Mouse (Mus musculus): ENCODE measurements around the gene Stk11. TPM values are rescaled to one million over a fixed set of nuclear protein-coding genes. Genes with fewer than 3 reads are reported as not detected.

Stk11 gene
- polyA plus RNA-seq, 1 experiment: 124 TPM

DNA sequence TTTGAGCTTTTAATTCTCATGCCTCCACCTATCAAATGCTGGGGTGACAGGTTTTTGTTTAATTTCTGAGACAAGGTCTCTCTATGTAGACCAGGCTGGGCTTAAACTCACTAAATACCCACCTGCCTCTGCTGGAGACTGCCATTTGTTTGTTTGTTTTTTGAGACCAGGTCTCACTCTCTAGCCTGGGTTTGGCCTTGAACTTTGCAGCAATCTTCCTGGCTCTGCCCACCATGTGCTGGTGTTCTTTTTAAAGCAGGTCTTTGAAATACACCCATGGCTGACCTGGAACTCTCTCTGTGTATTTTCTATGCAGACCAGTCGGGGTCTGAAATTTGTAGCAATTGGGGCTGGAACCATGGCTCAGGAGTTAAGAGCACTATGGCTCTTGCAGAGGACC, 20.0 kb downstream of the Stk11 start:
- Histone ChIP-seq H3K27me3 (ENCODE audit: control insufficient read depth, insufficient read depth, low read length) (peaks cover 15% of the 10 kb centered on the region), H3K4me3 (ENCODE audit: low read depth, low read length) (no peak overlapping the region), H3K36me3 (ENCODE audit: control insufficient read depth, insufficient read depth, low read length) (peaks cover 15% of the 10 kb centered on the region), H3K4me1 (ENCODE audit: control insufficient read depth, insufficient read depth, insufficient read length, low read length) (peaks cover 23% of the 10 kb centered on the region), H3K27ac (ENCODE audit: insufficient read depth, low read depth, low read length) (no peak overlapping the region)
- TF ChIP-seq POLR2A (IDR thresholded peaks at IDR 0.05; ENCODE audit: low read depth, low read length): no peak
- TF ChIP-seq CTCF (IDR thresholded peaks at IDR 0.05; ENCODE audit: extremely low read depth, insufficient read length, insufficient replicate concordance, low read depth, low read length): no peak
- WGBS: 94% methylated on average over 1 of the region's 1 CpGs

GRCm38 (mm10) chr10:80136179-80136951, 20.8 kb downstream of the Stk11 start:
- H3K36me3 ChIP-seq (ENCODE audit: control insufficient read depth, insufficient read depth, low read length): peaks cover 8% of the 10 kb centered on the region
- no peak overlapping the region for H3K27ac ChIP-seq (ENCODE audit: insufficient read depth, low read depth, low read length)
- TF ChIP-seq CTCF (IDR thresholded peaks at IDR 0.05; ENCODE audit: extremely low read depth, insufficient read length, insufficient replicate concordance, low read depth, low read length): no peak
- TF ChIP-seq POLR2A (IDR thresholded peaks at IDR 0.05; ENCODE audit: low read depth, low read length): no peak
- H3K4me1 ChIP-seq (ENCODE audit: control insufficient read depth, insufficient read depth, insufficient read length, low read length): peaks cover 20% of the 10 kb centered on the region
- H3K27me3 ChIP-seq (ENCODE audit: control insufficient read depth, insufficient read depth, low read length): peaks cover 15% of the 10 kb centered on the region
- H3K4me3 ChIP-seq (ENCODE audit: low read depth, low read length): no peak overlapping the region
- WGBS: 43% methylated on average over 49 of the region's 49 CpGs

DNA sequence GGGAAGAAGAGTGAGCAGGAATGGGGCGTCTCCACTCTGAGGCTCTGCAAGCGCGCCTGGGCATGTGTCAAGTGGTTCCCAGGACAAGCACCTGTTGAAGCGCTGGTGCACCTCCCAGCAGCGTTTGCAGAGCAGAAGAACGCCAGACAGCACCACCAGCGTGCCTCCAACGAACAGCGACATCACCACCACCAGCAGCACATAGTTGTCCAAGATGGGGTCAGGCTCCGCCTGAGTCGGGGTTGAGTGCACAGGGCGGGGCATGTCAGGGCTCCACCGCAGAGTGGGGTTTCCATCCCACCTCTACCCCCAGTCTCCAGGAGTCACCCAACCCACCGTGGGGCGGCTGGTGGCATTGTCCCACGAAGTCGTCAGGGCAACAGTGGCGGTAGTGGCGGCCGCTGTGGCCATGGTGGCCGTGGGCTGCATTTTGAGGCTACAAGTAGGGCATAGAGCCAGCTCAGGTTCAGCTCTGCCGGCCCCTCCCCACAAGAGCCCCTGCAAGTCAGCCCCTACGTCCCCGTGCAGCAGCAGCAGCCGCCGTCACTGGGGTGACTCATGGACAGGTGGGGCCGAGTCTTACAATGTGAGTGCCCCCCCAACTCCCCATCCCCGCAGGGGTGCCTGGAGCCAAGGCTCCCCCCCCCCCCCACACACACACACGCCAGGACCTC, 21.5 kb downstream of the Stk11 start:
- Histone ChIP-seq H3K4me3 (ENCODE audit: low read depth, low read length) (peak overlapping the region; percentile 20), H3K27me3 (ENCODE audit: control insufficient read depth, insufficient read depth, low read length) (peaks cover 15% of the 10 kb centered on the region), H3K27ac (ENCODE audit: insufficient read depth, low read depth, low read length) (no peak overlapping the region), H3K4me1 (ENCODE audit: control insufficient read depth, insufficient read depth, insufficient read length, low read length) (peaks cover 20% of the 10 kb centered on the region), H3K36me3 (ENCODE audit: control insufficient read depth, insufficient read depth, low read length) (peaks cover under 1% of the 10 kb centered on the region)
- 6% methylated on average over 29 of the region's 29 CpGs for whole genome bisulfite sequencing
- TF ChIP-seq POLR2A (IDR thresholded peaks at IDR 0.05; ENCODE audit: low read depth, low read length): no peak
- TF ChIP-seq CTCF (IDR thresholded peaks at IDR 0.05; ENCODE audit: extremely low read depth, insufficient read length, insufficient replicate concordance, low read depth, low read length): no peak

GRCm38 (mm10) chr10:80137626-80138552, 22.3 kb downstream of the Stk11 start:
- H3K27me3 ChIP-seq (ENCODE audit: control insufficient read depth, insufficient read depth, low read length): peaks cover 15% of the 10 kb centered on the region
- TF ChIP-seq CTCF (IDR thresholded peaks at IDR 0.05; ENCODE audit: extremely low read depth, insufficient read length, insufficient replicate concordance, low read depth, low read length): no peak
- no peak for TF ChIP-seq POLR2A (IDR thresholded peaks at IDR 0.05; ENCODE audit: low read depth, low read length)
- peaks cover 20% of the 10 kb centered on the region for H3K4me1 ChIP-seq (ENCODE audit: control insufficient read depth, insufficient read depth, insufficient read length, low read length)
- no peaks in the 10 kb centered on the region for H3K36me3 ChIP-seq (ENCODE audit: control insufficient read depth, insufficient read depth, low read length)
- H3K4me3 ChIP-seq (ENCODE audit: low read depth, low read length): peak overlapping the region; percentile 64
- 6% methylated on average over 33 of the region's 33 CpGs for WGBS
- no peak overlapping the region for H3K27ac ChIP-seq (ENCODE audit: insufficient read depth, low read depth, low read length)

GRCm38 (mm10) chr10:80138553-80139438, 23.2 kb downstream of the Stk11 start, which contains the start of gene Atp5d:
TSS of gene Atp5d (plus strand) at chr10:80138632.
- WGBS: 1% methylated on average over 93 of the region's 94 CpGs
- Histone ChIP-seq H3K36me3 (ENCODE audit: control insufficient read depth, insufficient read depth, low read length) (peaks cover 6% of the 10 kb centered on the region), H3K27me3 (ENCODE audit: control insufficient read depth, insufficient read depth, low read length) (peaks cover 15% of the 10 kb centered on the region), H3K4me3 (ENCODE audit: low read depth, low read length) (peak within 1 kb of the TSS; percentile 64), H3K4me1 (ENCODE audit: control insufficient read depth, insufficient read depth, insufficient read length, low read length) (peaks cover 25% of the 10 kb centered on the region), H3K27ac (ENCODE audit: insufficient read depth, low read depth, low read length) (no peak within 1 kb of the TSS)
- TF ChIP-seq CTCF (IDR thresholded peaks at IDR 0.05; ENCODE audit: extremely low read depth, insufficient read length, insufficient replicate concordance, low read depth, low read length): no peak
- no peak for TF ChIP-seq POLR2A (IDR thresholded peaks at IDR 0.05; ENCODE audit: low read depth, low read length)

DNA sequence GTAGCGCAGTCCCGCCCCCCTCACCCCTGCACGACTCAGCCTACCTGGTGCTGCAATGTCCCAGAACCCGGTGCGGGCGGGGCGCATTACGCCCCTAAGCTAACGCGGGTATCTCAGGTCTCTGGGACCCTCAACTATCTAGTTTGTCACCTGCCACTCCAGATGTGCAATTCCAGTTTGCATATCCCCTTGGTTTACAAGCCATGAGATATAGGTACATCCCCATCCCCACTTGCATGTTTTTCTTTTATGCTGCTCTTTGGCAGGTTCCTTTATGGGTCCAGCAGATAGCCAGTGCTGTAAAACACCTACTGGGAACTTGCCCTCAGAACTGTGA, 23.8 kb downstream of the Stk11 start:
- under 1% methylated on average over 10 of the region's 10 CpGs for WGBS
- Histone ChIP-seq H3K4me3 (ENCODE audit: low read depth, low read length) (peak overlapping the region; percentile 64), H3K27ac (ENCODE audit: insufficient read depth, low read depth, low read length) (no peak overlapping the region), H3K4me1 (ENCODE audit: control insufficient read depth, insufficient read depth, insufficient read length, low read length) (peaks cover 25% of the 10 kb centered on the region), H3K36me3 (ENCODE audit: control insufficient read depth, insufficient read depth, low read length) (peaks cover 12% of the 10 kb centered on the region), H3K27me3 (ENCODE audit: control insufficient read depth, insufficient read depth, low read length) (peaks cover 15% of the 10 kb centered on the region)
- TF ChIP-seq CTCF (IDR thresholded peaks at IDR 0.05; ENCODE audit: extremely low read depth, insufficient read length, insufficient replicate concordance, low read depth, low read length): no peak
- TF ChIP-seq POLR2A (IDR thresholded peaks at IDR 0.05; ENCODE audit: low read depth, low read length): no peak
